Mouse (Mus musculus): ENCODE data around the gene Krt80. TPM values are rescaled to one million over a fixed set of nuclear protein-coding genes. Genes with fewer than 3 reads are reported as not detected.

Krt80 gene
- 14.8 and 15.6 TPM in 2 replicates for polyA plus RNA-seq (2012; ENCODE audit: insufficient read depth, insufficient read length, missing spikeins)

DNA sequence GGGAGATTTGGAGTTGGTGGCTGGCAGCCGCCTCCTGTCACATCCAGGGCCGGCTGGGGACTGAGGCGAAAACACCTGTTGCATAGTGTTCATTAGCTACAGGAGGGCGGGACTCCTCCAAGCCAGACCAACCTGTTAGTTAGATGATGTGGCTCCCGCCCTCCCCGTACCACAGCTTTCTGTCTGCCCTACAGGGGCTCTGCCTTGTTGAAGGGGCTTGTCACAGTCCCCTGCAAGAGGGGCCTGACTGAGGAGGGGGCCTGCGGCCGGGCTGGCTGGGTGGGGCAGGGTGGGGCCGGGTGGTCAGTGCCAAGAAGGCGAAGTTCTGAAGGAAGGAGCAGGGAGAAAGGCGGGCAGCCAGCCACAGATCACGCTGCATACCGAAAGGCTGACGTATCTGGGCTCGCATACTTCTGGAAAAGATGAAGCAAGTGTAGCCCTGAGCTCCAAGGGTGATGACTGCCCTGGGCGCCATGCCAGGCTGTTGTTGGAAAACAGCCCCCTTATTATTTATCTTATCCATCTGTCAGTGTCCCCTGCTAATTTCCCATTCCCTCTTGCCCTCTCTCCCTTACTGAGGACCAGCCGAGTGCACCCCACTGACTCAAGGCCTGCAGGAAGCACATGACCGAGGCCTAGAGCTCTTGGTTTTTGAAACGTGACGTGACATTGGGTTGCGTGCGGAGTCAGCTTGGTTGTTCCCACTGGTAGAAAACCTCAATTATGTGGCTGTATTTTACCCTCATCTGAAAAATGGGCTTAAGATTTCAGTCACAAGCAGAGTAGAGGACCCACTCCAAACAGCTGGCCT, at the start of gene Krt80:
TSS of gene Krt80 (minus strand) at position 62 of the 811 bp plus-strand sequence.
- TF ChIP-seq POLR2A (IDR thresholded peaks at IDR 0.05; ENCODE audit: borderline replicate concordance, low read depth, low read length) (no peak), CTCF (IDR thresholded peaks at IDR 0.05; ENCODE audit: low read depth, low read length) (no peak)
- Histone ChIP-seq H3K4me3 (ENCODE audit: insufficient read depth, low read length) (no peak within 1 kb of the TSS), H3K27ac (ENCODE audit: insufficient read depth, low read depth, low read length) (no peak within 1 kb of the TSS), H3K4me1 (ENCODE audit: control insufficient read depth, insufficient read depth, low read length) (peaks cover 55% of the 10 kb centered on the region)

DNA sequence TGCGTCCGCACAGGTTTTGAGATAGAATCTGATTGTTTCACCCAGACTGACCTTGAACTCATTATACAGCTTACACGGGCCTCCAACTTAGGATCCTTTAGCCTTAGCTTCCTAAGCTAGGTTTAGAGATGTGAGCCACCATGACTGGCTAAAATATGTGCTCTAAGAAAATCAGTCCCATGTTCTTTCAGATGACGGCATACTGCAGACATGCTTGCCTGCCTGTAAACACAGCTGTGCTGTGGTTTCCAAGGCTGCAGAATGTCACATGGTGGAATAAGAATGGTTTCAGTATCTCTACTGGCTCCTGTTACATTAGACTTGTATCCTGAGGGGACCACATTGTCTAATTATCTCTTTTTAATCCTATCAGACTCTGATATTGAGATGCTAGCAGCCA, 49.0 kb upstream of the Krt80 start:
- no peak overlapping the region for H3K4me3 ChIP-seq (ENCODE audit: insufficient read depth, low read length)
- TF ChIP-seq POLR2A (IDR thresholded peaks at IDR 0.05; ENCODE audit: borderline replicate concordance, low read depth, low read length), result no peak
- TF ChIP-seq CTCF (IDR thresholded peaks at IDR 0.05; ENCODE audit: low read depth, low read length), result no peak
- no peaks in the 10 kb centered on the region for H3K4me1 ChIP-seq (ENCODE audit: control insufficient read depth, insufficient read depth, low read length)
- H3K27ac ChIP-seq (ENCODE audit: insufficient read depth, low read depth, low read length), result no peak overlapping the region

DNA sequence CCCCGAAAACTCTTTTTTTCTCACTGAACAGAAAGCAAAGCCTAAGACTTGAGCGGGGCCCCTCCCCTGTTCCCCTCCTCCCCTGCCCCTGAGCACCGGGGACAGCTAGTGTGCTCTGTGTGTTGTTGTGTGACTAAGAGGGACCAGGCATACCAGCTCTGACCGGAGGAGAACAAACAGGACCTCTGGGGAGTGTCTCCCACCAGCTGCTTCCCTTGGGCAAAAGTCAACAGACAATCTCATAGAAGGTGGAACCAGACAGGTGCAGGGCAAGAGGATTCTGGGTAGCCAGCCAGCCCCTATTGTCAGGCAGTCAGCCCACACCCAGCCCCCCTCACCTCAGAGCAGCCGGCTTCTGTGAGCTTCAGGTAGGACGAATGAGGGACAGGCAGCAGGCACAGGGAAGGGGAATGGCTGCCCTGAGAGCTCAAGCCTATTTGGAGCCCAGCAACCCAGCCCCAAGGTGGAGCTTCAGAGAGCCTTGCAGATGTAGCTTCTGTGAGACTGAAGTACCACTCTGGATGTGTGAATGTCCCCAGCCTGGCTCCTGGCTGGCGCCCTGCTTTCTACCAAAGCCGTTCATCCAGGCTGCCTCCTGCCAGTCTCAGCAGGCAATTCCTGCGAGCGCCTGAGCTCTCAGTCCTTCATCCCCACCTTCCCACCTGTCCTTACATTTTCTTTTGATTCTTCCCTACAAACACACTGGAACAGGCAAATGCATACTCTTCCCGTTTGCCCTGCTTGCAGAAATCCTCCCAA, 45.0 kb upstream of the Krt80 start:
- Histone ChIP-seq H3K4me1 (ENCODE audit: control insufficient read depth, insufficient read depth, low read length) (no peaks in the 10 kb centered on the region), H3K4me3 (ENCODE audit: insufficient read depth, low read length) (no peak overlapping the region), H3K27ac (ENCODE audit: insufficient read depth, low read depth, low read length) (no peak overlapping the region)
- TF ChIP-seq POLR2A (IDR thresholded peaks at IDR 0.05; ENCODE audit: borderline replicate concordance, low read depth, low read length) (no peak), CTCF (IDR thresholded peaks at IDR 0.05; ENCODE audit: low read depth, low read length) (no peak)

DNA sequence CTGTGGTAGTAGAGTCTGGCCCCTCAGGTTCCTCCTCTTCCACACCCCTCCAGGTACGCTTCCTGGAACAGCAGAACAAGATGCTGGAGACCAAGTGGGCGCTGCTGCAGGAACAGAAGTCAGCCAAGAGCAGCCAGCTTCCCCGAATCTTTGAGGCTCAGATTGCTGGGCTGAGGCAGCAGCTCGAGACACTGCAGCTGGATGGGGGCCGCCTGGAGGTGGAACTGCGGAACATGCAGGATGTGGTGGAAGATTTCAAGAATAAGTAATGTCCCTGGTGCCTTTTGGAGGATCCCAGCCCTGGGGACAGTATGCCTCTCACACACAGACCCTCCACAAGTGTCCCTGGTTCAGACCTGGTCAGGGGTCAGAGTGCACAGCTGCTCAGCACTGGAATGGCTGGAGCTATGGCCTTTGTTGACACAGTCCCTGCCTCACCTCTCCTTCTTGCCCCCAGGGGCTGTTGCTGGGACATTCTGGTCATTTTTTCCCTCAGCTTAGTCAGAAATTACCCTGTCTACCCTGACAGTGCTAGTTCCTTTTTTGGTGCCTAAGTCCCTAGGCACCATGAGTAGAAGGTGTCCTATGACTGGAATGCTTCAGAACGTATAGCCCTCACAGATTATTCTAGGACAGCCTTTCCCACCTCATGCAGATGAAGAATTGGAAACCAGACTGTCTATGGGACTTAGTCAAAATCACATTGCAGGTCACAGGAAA, 44.1 kb upstream of the Krt80 start:
- no peaks in the 10 kb centered on the region for H3K4me1 ChIP-seq (ENCODE audit: control insufficient read depth, insufficient read depth, low read length)
- no peak overlapping the region for H3K4me3 ChIP-seq (ENCODE audit: insufficient read depth, low read length)
- H3K27ac ChIP-seq (ENCODE audit: insufficient read depth, low read depth, low read length), result no peak overlapping the region
- no peak for TF ChIP-seq POLR2A (IDR thresholded peaks at IDR 0.05; ENCODE audit: borderline replicate concordance, low read depth, low read length)
- TF ChIP-seq CTCF (IDR thresholded peaks at IDR 0.05; ENCODE audit: low read depth, low read length), result no peak

DNA sequence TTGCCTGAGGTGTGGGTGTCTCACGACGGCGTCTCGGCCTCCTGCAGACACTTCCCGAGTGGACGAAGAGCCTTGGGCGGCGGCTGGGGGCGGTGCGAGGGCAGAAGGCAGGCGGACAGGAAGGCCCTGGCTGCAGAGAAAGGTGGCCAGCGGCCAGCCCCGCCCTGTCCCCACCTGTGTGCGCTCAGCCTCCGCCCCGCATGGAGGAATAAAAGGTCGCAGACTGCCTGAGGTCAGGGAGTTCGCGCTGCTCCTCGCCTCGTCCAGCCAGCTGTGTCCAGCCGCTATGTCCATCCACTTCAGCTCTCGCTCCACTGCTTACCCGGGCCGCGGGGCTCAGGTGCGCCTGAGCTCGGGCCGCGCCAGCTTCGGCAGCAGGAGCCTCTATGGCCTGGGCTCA, 42.2 kb upstream of the Krt80 start:
- Histone ChIP-seq H3K4me3 (ENCODE audit: insufficient read depth, low read length) (no peak overlapping the region), H3K27ac (ENCODE audit: insufficient read depth, low read depth, low read length) (no peak overlapping the region), H3K4me1 (ENCODE audit: control insufficient read depth, insufficient read depth, low read length) (no peaks in the 10 kb centered on the region)
- TF ChIP-seq POLR2A (IDR thresholded peaks at IDR 0.05; ENCODE audit: borderline replicate concordance, low read depth, low read length), result no peak

DNA sequence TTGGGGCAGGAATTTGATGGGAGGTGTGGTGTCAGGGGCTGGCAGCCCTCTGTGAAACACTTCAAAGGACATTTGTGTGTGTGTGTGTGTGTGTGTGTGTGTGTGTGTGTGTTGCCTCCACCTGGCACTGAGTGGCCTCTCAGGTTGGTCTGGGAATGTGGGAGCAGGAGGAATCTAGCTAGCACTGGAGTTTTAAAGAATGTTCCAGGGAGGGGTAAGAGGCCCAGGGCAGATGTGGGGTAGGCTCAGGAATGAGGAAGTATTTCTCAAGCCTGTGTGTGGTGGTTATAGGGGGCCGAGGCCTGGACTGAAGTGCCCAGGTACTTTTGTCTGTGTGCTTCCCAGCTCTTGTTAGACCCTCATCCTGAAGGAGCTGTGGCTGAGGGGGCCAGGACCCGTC, 40.8 kb upstream of the Krt80 start, which contains the start of gene Krt7:
TSS of gene Krt7 (plus strand) at position 269 of the 400 bp plus-strand sequence.
- Histone ChIP-seq H3K4me1 (ENCODE audit: control insufficient read depth, insufficient read depth, low read length) (no peaks in the 10 kb centered on the region), H3K27ac (ENCODE audit: insufficient read depth, low read depth, low read length) (no peak within 1 kb of the TSS), H3K4me3 (ENCODE audit: insufficient read depth, low read length) (no peak within 1 kb of the TSS)
- no peak for TF ChIP-seq POLR2A (IDR thresholded peaks at IDR 0.05; ENCODE audit: borderline replicate concordance, low read depth, low read length)

DNA sequence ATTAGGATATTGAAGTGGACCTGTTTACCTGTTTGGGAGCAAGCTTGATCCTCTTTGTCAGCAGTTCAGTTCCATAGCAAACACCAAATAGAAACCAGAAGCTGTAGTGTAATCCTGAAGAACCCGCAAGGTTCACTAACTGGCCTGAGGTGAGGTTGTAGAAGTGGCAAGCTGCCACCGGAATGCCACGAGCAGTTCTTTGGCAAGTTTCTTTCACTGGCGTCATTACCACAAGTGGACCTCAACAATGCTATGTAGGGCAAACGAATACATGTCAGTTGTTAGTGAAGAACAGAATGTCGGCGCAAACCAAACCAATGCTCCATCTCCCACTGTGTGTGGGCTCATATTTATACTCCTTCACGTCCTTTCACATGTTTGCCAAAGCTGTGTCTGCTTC, 28.3 kb upstream of the Krt80 start:
- TF ChIP-seq POLR2A (IDR thresholded peaks at IDR 0.05; ENCODE audit: borderline replicate concordance, low read depth, low read length), result no peak
- Histone ChIP-seq H3K27ac (ENCODE audit: insufficient read depth, low read depth, low read length) (no peak overlapping the region), H3K4me1 (ENCODE audit: control insufficient read depth, insufficient read depth, low read length) (no peaks in the 10 kb centered on the region), H3K4me3 (ENCODE audit: insufficient read depth, low read length) (no peak overlapping the region)

DNA sequence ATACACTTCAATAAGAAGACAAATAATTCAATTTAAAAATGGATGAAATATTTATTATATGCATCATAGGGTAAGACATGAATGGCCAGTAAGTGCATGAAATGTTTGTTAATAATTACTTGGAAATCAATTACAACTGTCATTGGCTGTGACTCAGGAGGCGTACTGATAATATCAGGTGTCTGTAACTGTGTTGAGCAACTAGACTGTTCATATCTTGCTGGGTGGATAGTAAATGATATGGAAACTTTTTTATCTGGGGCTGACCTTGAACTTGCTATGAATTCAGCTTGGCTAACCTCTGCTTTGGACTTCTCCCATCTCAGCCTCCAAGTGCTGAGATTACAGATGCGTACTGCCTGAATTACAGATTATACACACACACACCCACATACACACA, 27.7 kb upstream of the Krt80 start:
- no peaks in the 10 kb centered on the region for H3K4me1 ChIP-seq (ENCODE audit: control insufficient read depth, insufficient read depth, low read length)
- no peak for TF ChIP-seq CTCF (IDR thresholded peaks at IDR 0.05; ENCODE audit: low read depth, low read length)
- no peak overlapping the region for H3K27ac ChIP-seq (ENCODE audit: insufficient read depth, low read depth, low read length)
- no peak overlapping the region for H3K4me3 ChIP-seq (ENCODE audit: insufficient read depth, low read length)

DNA sequence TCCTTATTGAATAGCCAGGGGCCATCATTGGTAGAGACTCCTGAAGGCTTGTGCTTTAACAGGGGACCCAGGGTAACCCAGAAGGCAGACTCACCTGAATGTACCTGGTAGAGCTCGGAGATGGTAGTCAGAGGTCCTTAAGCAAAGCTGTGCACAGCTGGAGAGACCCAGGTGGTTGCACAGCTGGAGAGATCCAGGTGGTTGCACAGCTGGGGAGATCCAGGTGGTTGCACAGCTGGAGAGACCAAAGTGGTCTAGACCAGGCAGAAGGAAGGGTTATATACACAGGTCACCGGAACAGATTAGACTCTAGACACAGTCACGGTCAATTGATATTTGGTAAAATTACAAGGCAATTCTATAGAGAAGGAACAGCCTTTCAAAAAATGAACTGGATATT, 27.0 kb upstream of the Krt80 start:
- Histone ChIP-seq H3K27ac (ENCODE audit: insufficient read depth, low read depth, low read length) (no peak overlapping the region), H3K4me3 (ENCODE audit: insufficient read depth, low read length) (no peak overlapping the region), H3K4me1 (ENCODE audit: control insufficient read depth, insufficient read depth, low read length) (no peaks in the 10 kb centered on the region)
- TF ChIP-seq CTCF (IDR thresholded peaks at IDR 0.05; ENCODE audit: low read depth, low read length) (no peak), POLR2A (IDR thresholded peaks at IDR 0.05; ENCODE audit: borderline replicate concordance, low read depth, low read length) (no peak)

DNA sequence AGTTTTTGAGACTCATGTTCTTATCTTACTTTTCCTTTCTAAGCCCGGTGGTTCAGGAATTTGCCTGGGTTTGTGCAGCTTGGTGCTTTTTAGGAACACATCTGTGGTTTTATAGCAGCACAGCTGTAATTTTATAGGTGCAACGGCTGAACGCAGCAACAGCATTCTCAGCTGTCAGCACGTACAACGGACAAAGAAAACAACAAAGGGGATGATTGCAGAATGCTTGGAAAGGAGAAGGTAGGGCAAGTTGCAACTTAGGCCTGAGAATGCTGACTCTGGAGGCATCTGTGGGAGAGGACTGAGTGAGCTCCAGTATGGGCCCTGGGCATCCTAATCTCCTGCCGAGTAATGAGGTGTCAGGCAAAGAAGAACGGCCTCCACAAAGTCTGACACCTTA, 26.5 kb upstream of the Krt80 start:
- Histone ChIP-seq H3K4me3 (ENCODE audit: insufficient read depth, low read length) (no peak overlapping the region), H3K4me1 (ENCODE audit: control insufficient read depth, insufficient read depth, low read length) (no peaks in the 10 kb centered on the region), H3K27ac (ENCODE audit: insufficient read depth, low read depth, low read length) (no peak overlapping the region)
- TF ChIP-seq CTCF (IDR thresholded peaks at IDR 0.05; ENCODE audit: low read depth, low read length) (no peak), POLR2A (IDR thresholded peaks at IDR 0.05; ENCODE audit: borderline replicate concordance, low read depth, low read length) (no peak)

Data from bone marrow macrophage, adult 2 months (primary cell).